Mouse (Mus musculus) E14TG2a.4 (cell line): ENCODE measurements around the gene Aplp2.

Experiments
- CTCF ChIP-seq: conservative IDR thresholded peaks from 2 replicates; pipeline ENCODE4 v1.5.1; 2014; ENCODE audit warnings: low read length
- NANOG ChIP-seq: IDR thresholded peaks from 2 replicates; pipeline ENCODE4 v1.6.1; 2014; ENCODE audit warnings: borderline replicate concordance, low read length, mixed read lengths

DNA sequence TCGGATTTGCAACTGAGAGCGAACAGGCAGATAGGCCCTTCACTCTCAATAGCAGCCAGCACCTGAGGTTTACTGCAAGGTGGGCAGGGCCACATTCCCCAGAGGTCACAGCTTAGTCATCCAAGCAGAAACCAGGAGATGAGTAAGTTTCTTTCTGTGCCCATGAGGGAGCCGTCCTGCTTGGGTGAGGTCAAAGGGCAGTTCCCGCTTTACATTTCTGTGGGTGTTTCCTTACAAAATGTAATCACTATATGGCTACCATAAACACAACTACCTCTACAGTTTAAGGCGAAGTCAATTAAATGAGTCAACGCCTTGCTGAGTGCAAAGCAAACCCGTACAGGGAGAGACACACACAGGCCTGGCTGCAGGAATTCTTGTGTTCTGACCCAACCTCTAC, 63.5 kb downstream of the Aplp2 start:
- TF ChIP-seq CTCF: no peak
- no peak for TF ChIP-seq NANOG
